Mouse (Mus musculus) heart, adult 2 months (tissue): ENCODE results near the gene Txndc11.
A peak's percentile ranks its signal among the peaks of the same experiment; 100 is the strongest.

ENCODE experiments used
- CTCF ChIP-seq: fragments of 200-600 bp; IDR thresholded peaks from 2 replicates; pipeline ENCODE4 v1.8.1; 2022; ENCODE audit warnings: antibody characterized with exemption, mild to moderate bottlenecking, moderate library complexity
- EP300 ChIP-seq: fragments of 200-500 bp; IDR thresholded peaks from 2 replicates; pipeline ENCODE4 v1.6.1; 2011; ENCODE audit warnings: low read depth, low read length, control low read depth; ENCODE audit not compliant: insufficient read depth
- POLR2A ChIP-seq: fragments of 200-500 bp; IDR thresholded peaks from 2 replicates; pipeline ENCODE4 v1.6.1; 2011; ENCODE audit warnings: mild to moderate bottlenecking, low read depth, low read length, control low read depth; ENCODE audit not compliant: insufficient read depth

- TF ChIP-seq CTCF (peak; percentile 51), POLR2A (no peak), EP300 (no peak)
Measured at GRCm38 (mm10) chr16:11154500-11154899, 20.1 kb upstream of the Txndc11 start.
